Mouse (Mus musculus) T-cell, adult 66 days (primary cell): ENCODE results near the gene Olfr1352. TPM values are rescaled to one million over a fixed set of nuclear protein-coding genes. Genes with fewer than 3 reads are reported as not detected.

Experiments used
- total RNA-seq, 2 experiments: library from RNA; stranded (reverse); gene quantifications; 3 replicates in 1 of 2; 4 replicates in 1 of 2; pipeline ENCODE4 v1.2.4; 2023

Gene Olfr1352
- not detected for total RNA-seq

DNA sequence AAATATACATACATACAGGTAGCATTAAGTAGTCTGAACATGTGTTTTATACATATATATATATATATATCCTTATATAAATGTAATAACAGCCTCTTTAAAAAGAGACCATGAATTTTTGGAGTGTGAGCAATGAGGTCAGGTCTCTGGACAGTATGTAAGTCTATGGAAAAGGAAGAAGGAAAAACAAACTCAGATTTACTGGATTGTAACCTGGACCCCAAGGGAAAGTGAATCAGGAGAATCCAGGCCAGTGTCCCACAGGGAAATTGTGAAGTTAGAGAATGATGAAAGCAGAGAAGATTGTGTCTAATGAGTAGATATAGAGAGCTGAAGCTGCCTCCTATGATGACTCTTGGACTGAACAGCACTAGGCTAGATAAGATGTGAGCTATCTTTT, at the start of gene Olfr1352:
Olfr1352 (plus strand) TSS at position 301 of the 400 bp plus-strand sequence.

DNA sequence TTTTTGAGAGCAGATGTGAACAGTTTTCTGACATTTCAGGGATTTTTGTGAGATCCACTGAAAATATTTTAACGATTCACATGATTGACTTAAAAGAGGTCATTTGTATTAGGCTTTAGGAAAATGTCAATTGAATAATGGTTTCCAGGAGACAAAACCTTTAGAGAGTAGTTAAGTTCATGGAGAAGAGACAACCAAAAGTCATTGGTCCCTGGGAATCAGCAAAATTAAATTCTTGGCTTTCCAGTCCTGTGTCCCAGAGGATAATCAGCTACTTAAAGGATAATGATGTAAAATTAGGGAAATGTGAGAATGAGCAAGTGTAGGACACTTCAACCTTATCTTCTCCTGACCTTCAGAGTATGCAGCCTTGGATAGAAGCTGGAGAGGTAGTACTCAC, 30.5 kb upstream of the Olfr1352 start, which contains the start of gene Olfr8:
Olfr8 (plus strand) TSS at position 301 of the 400 bp plus-strand sequence.

DNA sequence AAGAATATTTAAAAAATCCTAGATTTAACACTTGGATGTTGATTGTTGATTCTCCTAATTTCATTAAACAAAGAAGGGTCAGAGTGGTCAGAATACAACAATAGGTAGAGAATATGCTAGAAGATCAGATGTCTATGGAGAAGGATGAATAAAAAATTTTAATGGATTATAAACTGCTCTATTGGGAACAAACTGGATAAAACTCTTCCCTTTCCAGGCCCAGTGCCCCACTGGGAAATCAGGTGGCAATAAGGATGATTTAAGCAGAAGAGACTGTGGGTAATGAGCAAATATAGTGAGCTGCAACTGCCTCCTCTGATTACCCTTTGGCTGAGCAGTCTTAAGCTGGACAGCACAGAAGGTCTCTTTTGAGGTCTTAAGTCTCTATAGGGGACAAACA, 17.8 kb upstream of the Olfr1352 start, which contains the start of gene Olfr1353:
Olfr1353 (plus strand) TSS at position 301 of the 400 bp plus-strand sequence.

DNA sequence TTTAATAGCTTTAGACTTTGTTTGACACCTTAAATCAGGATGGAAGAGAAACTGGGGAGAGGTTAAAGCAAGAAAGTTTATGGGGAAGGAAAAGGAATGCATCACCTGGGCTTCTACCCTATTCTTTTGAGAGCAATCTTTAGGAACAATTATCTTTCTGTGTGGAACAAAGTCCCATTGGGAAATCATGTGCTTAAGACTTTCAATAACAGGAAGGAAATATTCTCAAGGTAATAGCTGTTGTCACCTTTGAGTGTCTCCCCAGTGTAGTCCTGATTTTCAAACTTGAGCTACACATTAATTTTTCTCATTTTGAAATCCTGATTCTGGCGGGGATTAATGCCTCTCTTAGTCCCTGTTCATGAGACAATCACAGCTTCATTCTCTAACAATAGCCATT, 31.3 kb downstream of the Olfr1352 start, which contains the start of gene Olfr1351:
Olfr1351 (plus strand) TSS at position 301 of the 400 bp plus-strand sequence.

DNA sequence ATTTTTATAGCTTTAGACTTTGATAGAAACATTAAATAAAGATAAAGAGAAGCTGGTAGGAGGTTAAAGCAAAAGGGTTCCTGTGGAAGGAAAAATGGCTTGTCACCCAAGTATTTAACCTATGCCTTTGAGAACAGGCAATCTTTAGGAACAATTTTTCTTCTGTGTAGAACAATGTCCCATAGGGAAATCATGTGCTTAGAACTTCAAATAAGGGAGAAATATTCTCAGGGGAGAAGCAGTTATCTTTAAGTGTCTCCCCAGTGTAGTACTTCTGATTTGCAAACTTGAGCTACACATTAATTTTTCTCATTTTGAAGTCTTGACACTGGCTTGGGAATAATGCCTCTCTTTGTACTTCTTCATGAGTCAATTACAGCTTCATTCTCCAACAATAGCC, 47.6 kb downstream of the Olfr1352 start, which contains the start of gene Olfr57:
Olfr57 (plus strand) TSS at position 301 of the 400 bp plus-strand sequence.

Other genes starting within 250 kb of the Olfr1352 start
- not detected for gene Ccdc105, start 228.0 kb upstream of the Olfr1352 start, total RNA-seq
- gene Slc1a6, start 200.6 kb upstream of the Olfr1352 start, total RNA-seq, result not detected
- gene Olfr1356, start 128.9 kb upstream of the Olfr1352 start, total RNA-seq, result not detected
- not detected for gene Olfr1355, start 105.5 kb upstream of the Olfr1352 start, total RNA-seq
- gene Olfr1354, start 67.9 kb upstream of the Olfr1352 start, total RNA-seq, result not detected
- gene Olfr8, start 30.4 kb upstream of the Olfr1352 start, total RNA-seq, result not detected
- not detected for gene Olfr1353, start 17.7 kb upstream of the Olfr1352 start, total RNA-seq
- gene Olfr1351, start 31.4 kb downstream of the Olfr1352 start, total RNA-seq, result not detected
- gene Olfr57, start 47.7 kb downstream of the Olfr1352 start, total RNA-seq, result not detected
- gene 2610008E11Rik, start 116.5 kb downstream of the Olfr1352 start, total RNA-seq, result 10 to 100 TPM; 19.5 to 22.8 TPM
- gene Vmn2r80, start 167.7 kb downstream of the Olfr1352 start, total RNA-seq, result not detected